Mouse (Mus musculus) ES-E14 (cell line): ENCODE data around the gene Pex12.

Source experiments
- CHD2 ChIP-seq: IDR thresholded peaks from 2 replicates; pipeline ENCODE4 v1.6.1; 2014; ENCODE audit warnings: mild to moderate bottlenecking, low read depth, low read length, inconsistent platforms
- HCFC1 ChIP-seq: IDR thresholded peaks from 2 replicates; pipeline ENCODE4 v1.6.1; 2012; ENCODE audit warnings: low read length, inconsistent platforms, borderline replicate concordance; ENCODE audit not compliant: insufficient read depth
- MAFK ChIP-seq: IDR thresholded peaks from 2 replicates; pipeline ENCODE4 v1.6.1; 2014; ENCODE audit warnings: mild to moderate bottlenecking, low read depth, low read length, inconsistent platforms; ENCODE audit not compliant: insufficient read depth
- ZC3H11A ChIP-seq: IDR thresholded peaks from 2 replicates; pipeline ENCODE4 v1.6.1; 2012; ENCODE audit warnings: low read depth, mild to moderate bottlenecking, inconsistent platforms, low read length, borderline replicate concordance
- ZNF384 ChIP-seq: IDR thresholded peaks from 2 replicates; pipeline ENCODE4 v1.6.1; 2012; ENCODE audit warnings: low read depth, low read length, inconsistent platforms

DNA sequence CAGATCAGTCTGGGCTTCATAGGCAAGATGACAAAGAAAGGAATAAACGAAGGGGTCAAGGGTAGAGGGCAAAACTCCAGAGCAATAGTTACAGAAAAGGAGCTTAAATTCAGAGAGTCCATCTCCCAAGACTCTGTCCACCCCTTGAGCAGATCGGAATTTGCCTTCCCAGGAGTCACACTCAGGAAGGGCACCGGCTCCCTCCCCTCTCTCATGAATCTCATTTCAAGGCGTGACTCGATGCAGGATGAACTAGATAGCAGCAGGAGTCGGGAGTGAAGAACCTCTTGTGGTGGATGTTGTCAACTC is 31.6 kb downstream of the Pex12 start:
- TF ChIP-seq HCFC1 (no peak; the same call in 1 of the 2 replicates), ZC3H11A (no peak), CHD2 (no peak), ZNF384 (no peak), MAFK (no peak)
